Mouse (Mus musculus) regulatory T cell (primary cell): Measurements from ENCODE around the gene Rpl9-ps6.

ENCODE experiments used
- in situ Hi-C: fragments of 300-600 bp; cut with MboI, MseI; formaldehyde crosslinking; loops from one replicate; pipeline ENCODE4 v1.15.1; 2025; ENCODE audit warnings: high pct_unique_total_duplicates

The Rpl9-ps6 gene

DNA sequence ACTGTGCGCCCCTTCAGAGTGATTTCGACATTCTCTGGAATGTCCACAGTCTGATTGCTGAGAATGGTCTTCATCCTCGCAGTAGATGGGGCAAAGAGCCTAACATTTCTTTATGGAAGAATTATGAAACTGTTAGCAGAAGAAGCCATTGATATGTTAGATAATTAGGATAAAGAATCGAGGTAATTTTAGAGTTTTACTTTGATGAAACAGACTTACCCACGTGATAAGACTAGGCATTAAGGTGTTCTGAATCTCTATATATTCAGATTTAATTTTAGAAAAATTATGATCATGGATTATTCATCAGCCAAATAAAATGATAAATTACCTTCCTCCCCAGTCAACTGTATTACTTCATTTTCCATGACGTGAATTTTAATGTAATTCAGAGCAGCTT is at the start of gene Rpl9-ps6:
Gene Rpl9-ps6, minus strand, starts transcription at position 101 of the 400 bp plus-strand sequence.
- in situ Hi-C loops, result no loop called here

- in situ Hi-C loops, result no loop called here
These were observed 46.1 kb upstream of the Rpl9-ps6 start for GRCm38 (mm10) chr19:32512518-32512917.

DNA sequence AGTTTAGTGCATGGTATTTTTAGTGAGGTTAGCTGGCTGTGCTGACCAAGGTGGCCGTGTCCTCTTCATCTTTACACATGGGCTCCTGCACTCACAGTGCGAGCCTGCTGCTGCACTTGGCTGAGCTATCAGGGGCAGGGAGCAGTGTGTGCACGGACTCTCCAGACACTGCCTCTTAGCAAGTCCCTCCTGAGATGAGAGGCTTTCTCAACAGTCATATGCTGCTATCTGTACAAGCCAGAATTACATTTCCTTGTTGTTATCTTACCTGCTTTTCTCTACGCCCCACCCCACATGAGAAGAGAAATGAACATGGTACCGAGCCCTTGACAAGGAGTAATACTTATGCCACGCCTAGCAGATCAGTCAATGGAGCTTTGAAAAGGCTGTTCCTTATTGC is 44.6 kb upstream of the Rpl9-ps6 start:
- in situ Hi-C loops, result no loop called here

- in situ Hi-C loops, result no loop called here
These were observed 43.9 kb upstream of the Rpl9-ps6 start for GRCm38 (mm10) chr19:32510267-32510666.

DNA sequence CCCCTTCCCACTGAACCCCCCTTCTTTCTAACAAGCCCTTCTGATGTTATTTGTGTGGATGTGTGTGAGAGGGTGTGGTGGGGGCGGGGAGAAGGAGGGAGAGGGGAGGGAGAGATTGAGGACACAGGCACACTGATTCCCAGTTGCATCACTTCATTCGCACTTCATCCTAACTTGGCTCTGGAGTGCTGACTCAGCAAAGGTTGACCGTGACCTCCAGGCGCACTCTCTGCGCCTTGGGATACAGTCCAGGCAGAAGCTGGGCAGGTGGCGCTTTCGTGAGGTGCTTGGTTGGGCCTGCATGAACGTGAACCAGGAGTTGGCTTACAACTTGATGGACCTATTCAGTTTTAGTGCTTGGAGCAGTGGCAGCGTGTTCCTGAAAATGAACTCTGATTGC is 41.1 kb upstream of the Rpl9-ps6 start:
- in situ Hi-C loops, result loop anchor here (5.0 kb wide), 1 partner anchor 185 kb away; no protein-coding TSS in a partner anchor

GRCm38 (mm10) chr19:32507100-32507499 is 40.7 kb upstream of the Rpl9-ps6 start:
- in situ Hi-C loops, result loop anchor here (5.0 kb wide), 1 partner anchor 185 kb away; no protein-coding TSS in a partner anchor

DNA sequence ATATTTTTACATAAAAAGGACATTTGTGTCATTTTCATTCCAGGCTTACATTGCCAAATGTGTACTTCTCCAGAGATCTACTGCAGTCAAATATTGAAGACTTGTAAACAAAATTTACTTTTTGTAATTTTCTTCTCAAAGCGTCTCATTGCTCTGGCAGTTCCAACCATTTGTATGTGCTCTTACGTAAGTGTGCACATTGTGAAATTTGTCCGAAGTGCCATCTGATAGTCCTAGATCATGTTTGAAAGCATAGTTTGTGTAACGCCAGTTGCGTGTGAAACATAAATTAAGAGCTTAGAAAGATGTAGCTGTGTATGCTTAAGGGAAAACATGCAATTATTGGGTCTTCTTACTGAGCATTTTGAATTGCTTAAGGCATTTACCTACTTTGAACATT is 40.1 kb upstream of the Rpl9-ps6 start:
- in situ Hi-C loops, result loop anchor here (5.0 kb wide), 1 partner anchor 186 kb away; no protein-coding TSS in a partner anchor

DNA sequence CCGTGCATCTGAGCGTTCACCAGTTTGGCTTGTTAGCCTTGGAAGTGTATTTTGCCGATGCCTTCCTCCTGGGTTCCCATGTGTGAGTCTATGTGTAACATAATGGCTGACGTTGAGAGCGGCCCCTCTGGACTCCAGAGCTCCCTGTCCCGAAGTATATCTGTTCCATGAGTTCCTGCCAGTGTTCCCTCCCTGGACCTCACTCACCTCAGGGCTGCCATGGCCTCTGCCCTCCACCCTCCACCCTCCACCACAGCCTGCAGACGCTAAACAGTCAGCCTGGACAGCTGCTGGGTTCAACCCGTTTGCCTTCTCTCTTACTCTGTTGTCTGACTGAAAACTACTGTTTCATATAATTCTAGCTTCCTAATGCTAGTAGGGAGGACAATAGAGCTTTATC is 39.7 kb upstream of the Rpl9-ps6 start:
- in situ Hi-C loops, result loop anchor here (5.0 kb wide), 1 partner anchor 186 kb away; no protein-coding TSS in a partner anchor

DNA sequence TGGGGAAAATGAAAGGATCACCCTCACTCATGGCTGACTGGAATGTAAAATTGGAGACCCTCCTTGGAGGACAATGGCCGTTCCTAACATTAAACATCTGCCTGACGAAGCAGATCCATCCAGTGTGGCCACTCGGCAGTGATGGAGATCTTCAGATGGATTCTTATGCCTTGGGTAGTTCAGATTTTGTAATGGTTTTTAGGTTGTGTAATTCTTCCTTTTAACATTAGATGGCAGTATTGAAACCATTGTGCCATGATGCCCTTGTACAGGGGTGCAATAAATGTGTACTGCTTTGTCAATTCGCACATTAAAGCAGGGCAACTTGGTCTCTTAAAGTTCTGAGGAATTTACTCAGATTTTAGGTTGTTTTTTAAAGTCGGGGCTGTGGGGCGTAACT is 35.0 kb upstream of the Rpl9-ps6 start:
- in situ Hi-C loops, result no loop called here

DNA sequence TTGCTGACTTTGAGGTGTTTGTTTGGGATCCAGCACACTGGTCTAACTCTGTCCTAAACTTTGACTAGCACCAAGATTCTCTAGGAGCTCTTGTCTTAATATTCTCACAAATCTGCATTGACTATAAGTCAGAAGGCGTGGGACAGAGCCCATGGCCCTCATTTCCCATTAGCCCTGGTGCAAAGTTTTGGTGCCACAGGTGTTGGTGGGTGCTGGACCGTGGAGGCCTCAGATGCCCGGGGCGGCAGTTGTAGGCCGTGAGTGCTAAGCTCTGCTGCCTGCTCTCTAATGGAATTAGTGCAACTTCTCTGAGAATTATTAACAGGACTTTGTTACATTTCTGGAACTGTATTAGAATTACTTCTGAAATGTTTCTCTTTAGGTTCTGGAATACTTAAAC is 31.6 kb upstream of the Rpl9-ps6 start:
- in situ Hi-C loops, result no loop called here

GRCm38 (mm10) chr19:32497411-32497810 is 31.0 kb upstream of the Rpl9-ps6 start:
- in situ Hi-C loops, result no loop called here

- in situ Hi-C loops, result no loop called here
These were observed 28.7 kb upstream of the Rpl9-ps6 start for GRCm38 (mm10) chr19:32495034-32495433.

- in situ Hi-C loops, result no loop called here
These were observed 28.2 kb upstream of the Rpl9-ps6 start for GRCm38 (mm10) chr19:32494611-32495010.

DNA sequence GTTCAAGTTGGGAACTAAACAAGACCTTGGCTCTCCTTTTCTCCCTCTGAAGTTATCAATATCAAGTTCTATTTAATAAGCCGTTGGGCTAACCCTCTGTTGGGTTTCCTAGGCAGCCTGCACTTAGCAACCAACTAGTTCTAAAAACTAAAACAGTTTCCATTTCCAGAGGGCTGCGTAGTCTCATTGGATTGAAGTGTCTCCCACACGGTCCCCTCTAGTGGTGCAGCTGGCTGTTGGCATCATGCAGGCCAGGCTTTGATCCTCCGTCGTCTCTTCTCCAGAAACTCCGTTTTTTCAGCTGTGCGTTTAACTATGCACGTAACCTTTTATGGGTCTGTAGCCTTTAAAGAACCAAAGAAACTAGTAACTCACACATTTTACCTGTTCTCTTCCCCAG is 27.1 kb upstream of the Rpl9-ps6 start:
- in situ Hi-C loops, result no loop called here

DNA sequence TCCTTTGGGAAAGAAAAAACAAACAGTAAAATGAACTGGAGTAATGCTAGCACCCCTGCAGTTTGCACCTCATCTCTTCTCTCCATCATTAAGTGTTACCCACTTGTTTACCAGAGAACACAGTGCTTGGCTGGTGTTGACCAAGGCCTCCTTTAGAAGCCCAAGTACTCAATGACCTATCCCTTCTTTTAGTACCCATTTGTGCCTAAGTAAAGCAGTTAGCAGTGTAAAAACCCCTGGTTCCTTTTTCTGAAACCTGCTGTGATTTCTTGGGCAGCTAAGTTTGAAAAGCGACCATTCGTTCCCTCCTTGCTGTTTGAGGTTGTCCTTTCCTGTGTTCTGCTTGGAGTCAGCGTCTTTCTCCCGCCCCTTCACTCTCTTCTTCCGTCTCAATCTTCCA is 26.6 kb upstream of the Rpl9-ps6 start:
- in situ Hi-C loops, result no loop called here

DNA sequence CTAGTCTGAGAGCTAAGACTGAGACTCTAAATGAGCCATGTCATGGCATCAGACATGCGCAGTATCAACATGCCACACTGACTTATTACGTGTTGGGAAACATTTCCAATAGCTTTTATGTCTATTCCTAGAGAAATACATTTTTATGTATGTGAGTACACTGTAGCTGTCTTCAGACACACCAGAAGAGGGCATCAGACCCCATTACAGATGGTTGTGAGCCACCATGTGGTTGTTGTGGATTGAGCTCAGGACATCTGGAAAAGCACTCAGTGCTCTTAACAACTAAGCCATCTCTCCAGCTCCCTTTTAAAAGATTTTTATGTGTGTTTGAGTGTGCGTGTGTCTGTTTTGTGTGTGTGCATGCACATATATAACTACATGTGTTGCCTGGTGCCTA is 26.0 kb upstream of the Rpl9-ps6 start:
- in situ Hi-C loops, result no loop called here

- in situ Hi-C loops, result no loop called here
These were observed 24.6 kb upstream of the Rpl9-ps6 start for GRCm38 (mm10) chr19:32490976-32491375.

DNA sequence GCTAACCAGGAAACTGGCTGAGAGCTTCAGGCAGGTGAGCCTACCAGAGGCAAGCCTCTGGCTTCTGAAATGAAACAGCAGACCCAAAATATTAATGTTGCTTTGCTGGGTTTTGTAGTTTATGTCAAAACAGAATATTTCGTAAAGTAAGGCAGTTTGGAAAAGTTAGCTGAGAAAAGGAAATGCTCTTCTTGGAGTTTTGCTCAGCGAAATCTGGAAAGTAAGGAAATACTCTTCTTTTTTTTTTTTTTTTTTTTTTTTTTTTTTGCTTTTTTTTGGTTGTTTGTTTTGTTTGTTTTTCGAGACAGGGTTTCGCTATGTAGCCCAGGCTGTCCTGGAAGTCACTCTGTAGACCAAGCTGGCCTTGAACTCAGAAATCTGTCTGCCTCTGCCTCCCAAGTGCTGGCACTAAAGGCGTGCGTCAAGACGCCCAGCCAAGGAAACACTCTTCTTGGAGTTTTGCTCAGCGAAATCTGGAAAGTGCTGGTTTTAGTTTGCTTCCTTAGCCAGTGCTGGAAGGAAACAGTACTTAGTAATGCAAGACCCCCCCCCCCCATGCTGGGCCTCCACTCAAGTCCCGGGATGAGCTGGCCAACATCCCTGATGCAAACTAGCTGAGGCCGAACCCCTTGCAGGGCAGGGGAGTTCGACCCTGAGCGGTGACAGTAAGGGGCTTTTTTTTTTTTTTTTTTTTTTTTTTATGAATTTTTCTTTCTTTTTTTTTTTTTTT is 23.0 kb upstream of the Rpl9-ps6 start:
- in situ Hi-C loops, result loop anchor here (5.0 kb wide), 1 partner anchor 102 kb away; the partner anchor contains the start of gene Sgms1

DNA sequence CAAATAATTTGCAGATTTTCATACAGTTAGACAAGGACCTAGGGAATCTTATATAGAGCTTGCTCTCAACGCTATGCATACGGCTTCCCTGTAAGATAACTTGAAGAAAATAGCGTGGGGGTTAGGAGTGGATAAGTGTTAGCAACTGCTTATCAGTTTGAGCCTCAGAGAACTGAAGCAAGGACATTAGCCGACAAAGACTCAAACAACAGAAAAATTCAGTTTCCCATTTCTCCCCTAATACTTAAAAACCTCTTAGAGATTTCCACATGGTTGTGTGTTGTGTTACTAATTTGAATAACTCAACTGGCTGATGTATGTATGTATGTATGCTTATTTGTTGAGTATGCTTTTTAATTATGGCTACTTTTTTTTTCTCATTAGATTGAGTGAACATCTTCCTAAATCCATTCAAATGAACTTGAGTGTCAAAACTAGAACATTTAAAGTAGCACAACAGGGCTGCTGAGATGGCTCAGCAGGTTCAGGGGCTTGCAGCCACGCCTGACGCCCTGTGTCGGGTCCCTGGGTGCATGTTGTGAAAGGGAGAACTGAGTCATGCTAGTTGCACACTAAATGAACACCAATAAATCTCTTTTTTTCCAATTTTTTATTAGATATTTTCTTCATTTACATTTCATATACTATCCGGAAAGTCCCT is 21.3 kb upstream of the Rpl9-ps6 start:
- in situ Hi-C loops, result loop anchor here (5.0 kb wide), 1 partner anchor 100 kb away; the partner anchor contains the start of gene Sgms1

GRCm38 (mm10) chr19:32486106-32486724 is 19.8 kb upstream of the Rpl9-ps6 start:
- in situ Hi-C loops, result loop anchor here (5.0 kb wide), 1 partner anchor 99 kb away; the partner anchor contains the start of gene Sgms1

GRCm38 (mm10) chr19:32485681-32486105 is 19.3 kb upstream of the Rpl9-ps6 start, which contains the start of gene Minpp1:
TSS of gene Minpp1 (plus strand) at chr19:32485769.
- in situ Hi-C loops, result loop anchor here (5.0 kb wide), 1 partner anchor 98 kb away; the partner anchor contains the start of gene Sgms1
